Mouse (Mus musculus): Measurements from ENCODE around the gene Plscr3. TPM values are rescaled to one million over a fixed set of nuclear protein-coding genes. Genes with fewer than 3 reads are reported as not detected.
"Not testable (repeated sequence)": the region's sequence is repeated elsewhere in the genome, so short reads cannot be mapped to it uniquely, and the experiment has no call there.

Plscr3 gene
- polyA plus RNA-seq, 1 experiment = 37.6 TPM

- DNase-seq (ENCODE audit: extremely low spot score in 1 of 2, low spot score in 1 of 2) = not testable (repeated sequence)
These were observed 17.6 kb downstream of the Plscr3 start for GRCm38 (mm10) chr11:69863729-69864128.

- no peak for DNase-seq (ENCODE audit: extremely low spot score in 1 of 2, low spot score in 1 of 2)
These were observed 18.1 kb downstream of the Plscr3 start for GRCm38 (mm10) chr11:69864138-69864860.

GRCm38 (mm10) chr11:69865561-69865960 is 19.4 kb downstream of the Plscr3 start:
- no peak for DNase-seq (ENCODE audit: extremely low spot score in 1 of 2, low spot score in 1 of 2)

- no peak for DNase-seq (ENCODE audit: extremely low spot score in 1 of 2, low spot score in 1 of 2)
These were observed 21.2 kb downstream of the Plscr3 start for GRCm38 (mm10) chr11:69867335-69867734.

- no peak for DNase-seq (ENCODE audit: extremely low spot score in 1 of 2, low spot score in 1 of 2)
These were observed 24.3 kb downstream of the Plscr3 start for GRCm38 (mm10) chr11:69870289-69871069.

GRCm38 (mm10) chr11:69871822-69872221 is 25.6 kb downstream of the Plscr3 start:
- no peak for DNase-seq (ENCODE audit: extremely low spot score in 1 of 2, low spot score in 1 of 2)

GRCm38 (mm10) chr11:69872451-69872850 is 26.3 kb downstream of the Plscr3 start:
- no peak for DNase-seq (ENCODE audit: extremely low spot score in 1 of 2, low spot score in 1 of 2)

- no peak for DNase-seq (ENCODE audit: extremely low spot score in 1 of 2, low spot score in 1 of 2)
These were observed 30.0 kb downstream of the Plscr3 start for GRCm38 (mm10) chr11:69876186-69876585.

GRCm38 (mm10) chr11:69876867-69877266 is 30.7 kb downstream of the Plscr3 start:
- peak in 1 of 2 experiments; percentile 85 for DNase-seq (ENCODE audit: extremely low spot score in 1 of 2, low spot score in 1 of 2)

- DNase-seq (ENCODE audit: extremely low spot score in 1 of 2, low spot score in 1 of 2) = no peak
These were observed 31.7 kb downstream of the Plscr3 start, which contains the start of gene Tmem95 for GRCm38 (mm10) chr11:69877878-69878277. TSS of gene Tmem95 (minus strand) at chr11:69878018.

- DNase-seq (ENCODE audit: extremely low spot score in 1 of 2, low spot score in 1 of 2) = no peak
These were observed 32.2 kb downstream of the Plscr3 start for GRCm38 (mm10) chr11:69878399-69878798.

- DNase-seq (ENCODE audit: extremely low spot score in 1 of 2, low spot score in 1 of 2) = no peak
These were observed 32.8 kb downstream of the Plscr3 start for GRCm38 (mm10) chr11:69878952-69879351.

- DNase-seq (ENCODE audit: extremely low spot score in 1 of 2, low spot score in 1 of 2) = no peak
These were observed 33.5 kb downstream of the Plscr3 start for GRCm38 (mm10) chr11:69879711-69880110.

GRCm38 (mm10) chr11:69880506-69880852 is 34.3 kb downstream of the Plscr3 start:
- peak in 1 of 2 experiments; percentile 47 for DNase-seq (ENCODE audit: extremely low spot score in 1 of 2, low spot score in 1 of 2)

GRCm38 (mm10) chr11:69880853-69881603 is 34.9 kb downstream of the Plscr3 start, which contains the start of gene Kctd11:
TSS of gene Kctd11 (minus strand) at chr11:69881406.
- DNase-seq (ENCODE audit: extremely low spot score in 1 of 2, low spot score in 1 of 2) = peak in 1 of 2 experiments; percentile 64

- no peak for DNase-seq (ENCODE audit: extremely low spot score in 1 of 2, low spot score in 1 of 2)
These were observed 35.9 kb downstream of the Plscr3 start for GRCm38 (mm10) chr11:69881787-69882670.

- DNase-seq (ENCODE audit: extremely low spot score in 1 of 2, low spot score in 1 of 2) = no peak
These were observed 36.9 kb downstream of the Plscr3 start for GRCm38 (mm10) chr11:69883066-69883465.

GRCm38 (mm10) chr11:69883527-69884151 is 37.5 kb downstream of the Plscr3 start:
- no peak for DNase-seq (ENCODE audit: extremely low spot score in 1 of 2, low spot score in 1 of 2)

GRCm38 (mm10) chr11:69884240-69884639 is 38.1 kb downstream of the Plscr3 start:
- no peak for DNase-seq (ENCODE audit: extremely low spot score in 1 of 2, low spot score in 1 of 2)

GRCm38 (mm10) chr11:69884663-69885062 is 38.5 kb downstream of the Plscr3 start:
- no peak for DNase-seq (ENCODE audit: extremely low spot score in 1 of 2, low spot score in 1 of 2)

Measured in frontal cortex, adult 2 months (tissue).